Mouse (Mus musculus): ENCODE data around the gene Gtpbp2.

The Gtpbp2 gene

DNA sequence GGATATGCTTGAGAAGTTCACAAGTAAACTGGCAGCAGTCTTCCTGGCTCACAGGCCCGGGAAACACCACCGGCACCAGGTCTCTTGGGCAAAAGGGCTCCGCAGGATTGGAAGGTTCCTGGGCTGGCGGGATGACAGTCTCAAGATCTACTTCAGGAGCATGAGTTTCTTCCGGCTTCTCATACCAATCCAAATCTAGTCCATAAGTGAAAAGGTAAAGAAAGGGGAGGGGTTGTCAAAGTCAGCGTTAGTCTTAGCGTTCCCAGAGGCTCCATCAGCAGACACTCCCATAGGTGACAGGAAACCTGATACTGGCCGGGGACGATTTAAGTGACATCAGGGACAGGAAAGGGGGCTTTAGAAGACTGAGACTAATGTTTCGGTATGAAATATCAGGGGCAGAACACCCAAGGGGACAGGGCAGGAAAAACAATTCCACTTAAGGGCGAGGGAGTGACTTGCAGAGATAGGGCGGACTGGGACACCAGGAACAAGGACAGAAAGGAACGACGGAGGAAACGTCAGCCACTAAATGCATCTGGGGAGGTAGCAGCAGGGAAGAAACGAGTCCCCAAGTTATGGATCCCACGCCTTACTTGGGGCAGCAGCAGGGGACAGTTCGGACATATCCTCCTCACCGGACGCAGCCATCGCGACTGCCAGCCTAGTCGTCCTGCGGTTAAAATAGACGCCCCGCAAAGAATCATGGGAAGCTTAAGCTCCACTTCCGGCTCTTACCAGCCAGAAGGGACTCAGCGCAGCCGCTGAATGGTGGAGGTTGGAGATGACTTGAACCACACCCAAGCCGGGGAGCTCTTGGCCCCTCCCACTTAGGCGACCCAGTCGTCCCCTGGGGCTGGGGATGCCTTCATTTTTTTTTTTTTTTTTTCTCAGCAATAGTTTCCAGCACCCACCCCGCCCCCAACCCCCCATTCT, 7.7 kb upstream of the Gtpbp2 start, which contains the start of gene Mad2l1bp:
Mad2l1bp (minus strand) TSS at position 707 of the 936 bp plus-strand sequence.
- peak; percentile 79 for DNase-seq (ENCODE audit: low spot score)

DNA sequence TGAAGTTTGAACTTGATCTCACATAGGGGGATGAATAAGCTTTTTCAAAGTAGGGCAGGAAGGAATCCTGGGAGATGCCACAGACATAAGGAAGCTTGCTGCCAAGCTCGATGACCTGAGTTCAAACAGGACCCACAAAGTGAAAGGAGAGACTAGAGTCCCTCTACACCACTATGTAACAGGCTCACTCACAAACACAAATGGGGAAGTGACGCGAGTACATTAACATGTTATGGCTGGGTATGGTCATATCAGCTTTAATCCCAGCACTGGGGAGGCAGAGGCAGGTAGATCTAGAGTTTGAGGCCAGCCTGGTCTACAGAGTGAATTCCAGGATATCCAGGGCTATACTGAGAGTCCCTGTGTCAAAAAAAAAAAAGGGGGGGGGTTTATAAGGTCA, 6.5 kb upstream of the Gtpbp2 start:
- DNase-seq (ENCODE audit: low spot score) = no peak

DNA sequence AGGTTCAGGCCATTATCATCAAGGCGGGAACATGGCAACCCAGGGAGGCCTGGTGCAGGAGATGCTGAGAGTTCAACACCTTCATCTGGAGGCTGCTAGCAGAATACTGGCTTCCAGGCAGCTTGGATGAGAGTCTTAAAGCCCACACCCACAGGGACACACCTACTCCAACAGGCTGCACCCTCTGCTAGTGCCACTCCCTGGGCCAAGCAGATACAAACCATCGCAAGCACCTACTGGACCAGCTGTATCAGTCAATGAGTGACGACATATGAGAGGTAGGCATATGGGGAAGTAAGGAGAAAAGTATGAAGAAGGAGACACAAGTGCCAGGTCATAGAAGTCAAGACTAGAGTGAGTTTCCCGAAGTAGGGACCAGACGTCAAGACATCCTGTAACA, 4.2 kb upstream of the Gtpbp2 start:
- DNase-seq (ENCODE audit: low spot score) = no peak

DNA sequence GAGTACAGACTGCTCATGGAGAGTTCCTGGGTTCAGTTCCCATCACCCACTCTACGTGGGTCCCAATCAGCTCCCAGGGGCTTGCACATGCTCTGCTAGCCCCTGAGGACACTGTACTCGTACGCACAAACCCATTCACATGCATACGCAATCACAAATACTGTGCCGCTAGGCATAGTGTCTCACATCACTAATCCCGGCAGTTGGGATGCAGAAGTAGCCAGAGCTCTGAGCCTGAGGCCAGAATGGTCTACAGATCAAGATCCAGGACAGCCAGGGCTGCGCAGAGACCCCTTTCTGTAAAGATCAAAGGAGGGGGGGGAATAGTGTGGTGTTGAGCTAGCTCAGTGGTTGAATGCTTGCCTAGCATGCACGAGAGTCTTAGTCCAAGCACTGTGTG, 3.7 kb upstream of the Gtpbp2 start:
- DNase-seq (ENCODE audit: low spot score) = no peak

DNA sequence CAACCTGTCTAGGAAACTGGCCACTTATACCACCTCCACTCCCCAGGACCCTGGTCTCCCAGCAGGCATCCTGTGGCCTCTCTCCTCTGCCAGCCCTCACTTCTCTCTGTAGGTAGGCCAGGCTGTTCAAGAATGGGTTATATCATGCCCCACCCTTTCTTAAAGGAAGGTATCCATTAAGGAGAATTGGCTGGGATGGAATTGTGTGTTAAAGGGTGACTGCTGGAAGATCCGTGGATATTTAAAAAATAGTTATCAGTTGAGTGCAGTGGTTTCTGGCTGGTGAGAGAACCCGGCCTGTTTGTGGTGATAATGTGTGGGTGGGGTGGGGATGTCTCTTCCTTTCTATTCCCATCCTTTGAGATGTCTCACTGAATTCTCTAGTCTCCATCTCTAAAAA, 1.6 kb upstream of the Gtpbp2 start:
- DNase-seq (ENCODE audit: low spot score) = no peak

DNA sequence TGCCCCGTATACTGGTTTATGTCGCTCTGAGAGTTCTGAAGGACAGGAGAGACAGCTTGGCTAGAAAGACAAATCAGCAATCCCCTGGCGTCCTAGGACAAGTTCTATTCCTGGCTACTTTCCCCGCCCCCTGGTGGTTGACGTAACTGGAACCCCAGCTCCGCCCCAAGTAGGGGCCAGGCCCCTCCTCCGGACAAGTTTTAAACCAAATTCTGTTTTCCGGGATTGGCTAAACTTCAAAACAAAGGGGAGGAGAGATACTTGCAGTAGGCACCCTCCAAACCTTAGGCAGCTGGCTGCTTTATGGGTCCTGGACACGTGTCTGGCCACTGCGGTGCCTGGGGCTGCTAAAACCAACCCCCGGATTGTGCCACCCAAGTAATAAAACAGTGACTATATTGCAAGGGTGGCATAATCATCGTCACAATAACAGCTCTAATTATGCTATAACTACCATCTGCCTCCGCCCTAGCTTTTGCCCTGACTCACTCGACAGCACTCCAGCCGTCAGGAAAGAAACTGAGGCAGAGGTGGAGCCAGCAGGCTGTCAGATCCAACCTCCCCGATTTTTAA, 656 bp upstream of the Gtpbp2 start:
- peak; percentile 82 for DNase-seq (ENCODE audit: low spot score)

DNA sequence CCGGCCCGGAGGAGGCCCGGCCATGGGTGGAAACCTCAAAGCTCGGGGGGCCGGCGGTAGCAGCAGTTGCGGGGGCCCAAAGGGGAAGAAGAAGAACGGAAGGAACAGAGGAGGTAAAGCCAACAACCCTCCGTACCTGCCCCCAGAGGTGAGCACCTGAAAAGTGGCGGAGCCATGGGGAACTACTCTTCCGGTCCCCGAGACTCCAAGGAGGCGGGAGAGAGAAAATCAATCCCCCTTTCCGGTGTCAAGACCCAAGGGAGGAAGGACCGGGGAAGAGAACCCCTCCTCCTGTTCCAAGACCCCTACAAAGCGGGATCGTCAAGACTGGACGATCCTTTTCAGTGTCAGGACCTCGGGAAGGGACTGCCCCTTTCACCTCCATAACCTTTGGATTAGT, 347 bp downstream of the Gtpbp2 start:
- DNase-seq (ENCODE audit: low spot score) = no peak

DNA sequence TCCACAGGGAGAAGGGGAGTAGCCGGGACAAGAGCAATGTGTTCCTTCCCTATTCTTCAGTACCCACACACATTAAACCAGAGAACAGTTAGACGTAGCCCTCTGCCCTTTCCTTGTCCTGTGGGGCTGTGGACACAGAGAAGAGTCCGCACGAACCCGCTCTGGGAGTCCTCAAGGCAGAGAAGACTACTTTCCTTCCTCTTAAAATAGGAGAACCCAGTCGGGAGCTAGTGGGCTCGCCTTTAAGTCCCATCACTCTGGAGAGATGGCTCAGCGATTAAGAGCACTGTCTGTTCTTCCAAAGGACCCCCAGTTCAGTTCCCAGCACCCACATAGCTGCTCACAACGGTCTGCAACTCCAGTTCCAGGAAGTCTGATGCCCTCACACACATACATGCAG, 878 bp downstream of the Gtpbp2 start:
- no peak for DNase-seq (ENCODE audit: low spot score)

DNA sequence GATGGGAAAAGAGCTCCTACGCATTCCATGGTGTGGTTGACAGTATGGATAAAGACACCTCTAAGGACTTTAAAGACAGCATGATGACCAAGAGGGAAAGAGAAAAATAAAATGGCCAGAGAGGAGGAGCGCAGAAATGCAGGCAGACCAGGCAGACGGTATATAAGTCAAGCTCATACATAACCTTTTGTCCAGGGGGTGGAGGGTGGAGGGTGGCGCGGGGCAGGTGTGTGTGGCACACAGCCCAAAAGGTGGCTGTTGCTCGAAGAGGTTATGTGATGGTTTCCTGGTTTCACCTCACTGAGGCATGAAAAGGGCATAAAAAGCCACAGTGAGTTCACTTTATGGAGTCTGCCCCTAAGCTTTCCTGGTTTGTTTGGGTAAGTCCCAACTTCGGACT, 1.7 kb downstream of the Gtpbp2 start:
- DNase-seq (ENCODE audit: low spot score) = no peak

DNA sequence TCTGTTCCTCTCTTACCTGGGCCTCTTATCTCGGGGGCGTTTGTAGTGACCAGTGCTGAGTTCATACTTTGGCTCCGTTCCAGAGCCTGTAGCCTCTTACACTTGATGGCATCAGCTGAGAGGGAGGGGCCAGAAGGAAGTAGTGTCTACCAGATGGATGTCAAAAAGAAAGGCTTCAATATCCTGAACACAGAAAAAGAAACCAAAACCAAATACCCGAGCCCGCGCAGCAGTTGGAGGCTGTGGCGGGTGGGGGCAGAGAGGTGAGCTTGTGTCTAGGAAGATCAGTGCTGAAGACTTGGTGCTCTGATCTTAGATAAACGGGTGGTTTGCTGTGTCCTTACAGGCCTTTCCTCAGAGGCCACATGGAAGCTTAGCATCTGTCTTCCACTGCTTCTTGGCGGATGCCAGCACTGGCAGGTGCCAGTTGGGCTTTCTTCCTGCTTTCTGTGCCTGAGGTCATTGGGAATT, 2.2 kb downstream of the Gtpbp2 start:
- no peak for DNase-seq (ENCODE audit: low spot score)

DNA sequence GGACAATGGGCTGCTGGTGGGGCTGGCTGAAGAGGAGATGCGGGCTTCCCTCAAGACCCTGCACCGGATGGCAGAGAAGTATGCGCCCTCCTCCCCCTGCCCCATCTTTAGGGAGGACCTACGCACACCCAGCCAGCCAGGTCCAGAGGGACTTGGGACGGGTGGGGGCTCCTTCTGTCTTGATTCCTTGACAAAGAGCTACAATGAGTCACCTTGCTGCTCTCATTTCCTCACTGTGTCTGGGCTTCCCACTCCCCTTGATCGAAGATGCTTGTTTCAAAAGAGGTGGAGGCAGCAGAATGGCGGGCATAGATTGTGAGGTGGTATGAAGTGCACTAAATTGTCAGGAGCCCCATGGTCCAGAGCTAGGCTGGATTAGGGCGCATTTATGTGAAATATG, 3.5 kb downstream of the Gtpbp2 start:
- DNase-seq (ENCODE audit: low spot score) = no peak

DNA sequence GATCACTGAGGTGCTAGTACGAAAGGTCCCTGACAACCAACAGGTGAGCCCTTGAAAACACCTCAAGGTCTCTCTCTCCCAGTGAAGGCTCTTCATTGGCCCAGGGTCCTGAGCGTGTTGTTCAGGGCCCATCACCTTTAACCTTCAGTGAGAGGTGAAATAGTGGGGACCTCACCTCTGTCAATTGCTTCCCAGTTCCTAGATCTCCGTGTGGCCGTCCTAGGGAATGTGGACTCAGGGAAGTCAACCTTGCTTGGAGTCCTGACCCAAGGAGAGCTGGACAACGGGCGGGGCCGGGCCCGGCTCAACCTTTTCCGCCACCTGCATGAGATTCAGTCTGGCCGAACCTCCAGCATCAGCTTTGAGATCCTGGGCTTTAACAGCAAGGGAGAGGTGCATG, 4.0 kb downstream of the Gtpbp2 start:
- DNase-seq (ENCODE audit: low spot score) = no peak

DNA sequence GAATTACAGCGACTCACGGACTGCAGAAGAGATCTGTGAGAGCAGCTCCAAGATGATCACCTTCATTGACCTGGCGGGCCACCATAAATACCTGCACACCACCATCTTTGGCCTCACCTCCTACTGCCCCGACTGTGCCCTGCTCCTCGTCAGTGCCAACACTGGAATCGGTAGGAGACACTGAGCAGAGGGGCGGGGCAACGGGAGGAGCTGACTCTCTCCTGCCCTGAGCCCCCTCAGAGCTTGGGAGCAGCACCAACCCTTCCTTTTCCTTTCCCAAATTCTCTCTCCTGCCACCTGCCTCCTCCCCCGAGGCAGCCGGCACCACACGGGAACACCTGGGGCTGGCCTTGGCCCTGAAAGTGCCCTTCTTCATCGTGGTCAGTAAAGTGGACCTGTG, 4.6 kb downstream of the Gtpbp2 start:
- no peak for DNase-seq (ENCODE audit: low spot score)

DNA sequence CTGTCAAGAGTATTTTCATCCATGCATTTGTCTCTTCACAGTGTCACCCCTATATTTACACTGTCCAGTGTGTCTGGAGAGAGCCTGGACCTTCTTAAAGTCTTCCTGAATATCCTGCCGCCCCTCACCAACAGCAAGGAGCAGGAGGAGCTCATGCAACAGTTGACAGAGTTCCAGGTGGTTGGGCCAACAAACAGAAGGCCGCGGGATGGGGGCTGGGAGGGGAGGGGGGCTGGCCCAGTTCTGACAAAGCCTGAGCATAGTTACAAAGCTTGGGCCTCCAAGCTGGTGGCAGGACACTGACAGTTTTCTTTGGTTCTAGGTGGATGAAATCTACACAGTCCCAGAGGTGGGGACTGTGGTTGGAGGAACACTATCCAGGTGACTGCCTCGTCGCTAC, 5.4 kb downstream of the Gtpbp2 start:
- DNase-seq (ENCODE audit: low spot score) = no peak

DNA sequence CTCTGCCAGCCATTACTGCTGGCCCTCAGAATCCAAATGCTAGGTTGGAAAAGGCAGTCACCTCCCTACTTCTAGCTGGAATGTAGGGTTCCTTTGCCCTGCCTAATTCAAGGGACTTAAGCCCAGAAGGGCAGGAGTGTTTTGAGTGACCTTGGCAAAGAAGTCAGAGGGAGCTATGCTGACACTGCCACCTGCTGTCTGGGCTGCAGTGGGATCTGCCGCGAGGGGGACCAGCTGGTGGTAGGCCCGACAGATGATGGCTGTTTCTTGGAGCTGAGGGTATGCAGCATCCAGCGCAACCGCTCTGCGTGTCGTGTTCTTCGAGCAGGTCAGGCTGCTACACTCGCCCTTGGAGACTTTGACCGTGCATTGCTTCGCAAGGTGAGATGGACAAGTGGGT, 6.2 kb downstream of the Gtpbp2 start:
- DNase-seq (ENCODE audit: low spot score) = no peak

DNA sequence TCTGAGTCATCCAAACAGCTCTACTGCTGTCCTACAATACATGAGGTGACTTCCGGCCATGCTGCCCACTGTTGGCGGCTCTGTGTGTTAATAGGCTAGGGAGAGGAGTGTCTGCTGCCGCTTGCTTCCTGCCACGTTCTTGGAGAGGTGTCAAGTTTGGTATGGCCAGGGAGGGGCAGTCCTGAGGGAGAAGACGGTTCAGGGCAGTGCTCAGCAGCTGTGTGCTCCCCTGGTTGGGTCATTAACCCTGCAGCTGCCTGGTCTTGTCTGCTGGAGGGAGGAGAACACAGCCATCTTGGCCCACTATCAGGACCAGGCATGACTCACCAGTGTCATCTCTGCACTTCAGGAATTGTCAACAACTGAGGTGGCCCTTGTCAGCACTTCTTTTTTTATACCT, 7.5 kb downstream of the Gtpbp2 start:
- no peak for DNase-seq (ENCODE audit: low spot score)

DNA sequence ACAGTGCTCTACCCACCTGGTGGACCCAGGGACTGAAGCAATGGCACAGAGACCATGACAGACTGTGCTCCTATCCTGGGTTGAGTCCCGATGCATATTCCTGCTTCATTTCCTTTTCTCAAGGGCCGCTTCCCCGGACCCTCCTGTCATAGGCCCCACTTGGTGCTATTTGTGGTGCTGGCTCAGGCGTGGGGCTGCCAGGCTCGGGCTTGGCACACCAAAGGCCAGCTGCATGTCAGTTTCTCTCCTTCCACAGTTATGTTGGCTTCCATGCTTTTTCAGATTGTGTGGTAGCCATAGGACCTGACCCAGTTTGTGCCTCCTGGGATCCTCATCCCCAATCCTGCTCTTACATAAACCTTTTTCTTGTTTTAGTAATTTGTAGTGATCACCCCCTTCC, 7.9 kb downstream of the Gtpbp2 start:
- no peak for DNase-seq (ENCODE audit: low spot score)

DNA sequence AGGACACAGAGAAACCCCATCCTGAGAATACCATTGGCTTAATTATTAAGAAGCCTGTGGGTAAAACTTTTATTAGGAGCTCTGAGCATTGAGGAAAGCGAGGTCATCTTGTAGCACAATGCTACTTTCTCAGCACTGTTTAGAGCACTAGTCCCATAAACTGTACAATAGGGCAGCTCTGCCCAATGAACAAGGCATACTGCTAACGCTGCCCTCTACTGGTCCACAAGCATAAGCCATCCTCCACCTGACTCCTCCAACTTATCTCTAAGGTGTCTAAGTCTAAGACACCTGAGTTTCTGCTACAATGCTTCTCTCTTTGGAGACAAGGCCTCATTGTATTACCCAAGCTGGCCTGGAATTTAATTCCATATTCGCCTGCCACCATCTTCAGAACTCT, 9.7 kb downstream of the Gtpbp2 start:
- no peak for DNase-seq (ENCODE audit: low spot score)

DNA sequence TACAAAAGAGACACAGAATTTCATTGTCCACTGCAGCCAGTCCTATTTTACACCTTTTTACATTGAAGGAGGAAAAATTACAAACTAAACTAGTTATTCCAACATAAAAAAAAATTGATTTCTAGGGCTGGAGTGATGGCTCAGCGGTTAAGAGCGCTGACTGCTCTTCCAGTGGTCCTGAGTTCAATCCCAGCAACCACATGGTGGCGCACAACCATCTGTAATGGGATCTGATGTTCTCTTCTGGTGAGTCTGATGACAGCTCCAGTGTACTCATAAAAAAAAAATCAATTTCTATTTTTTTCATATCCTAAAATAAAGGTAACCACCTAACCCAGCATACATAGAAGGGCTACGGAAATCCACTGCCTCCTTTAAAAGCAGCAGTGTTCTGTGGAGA, 21.4 kb downstream of the Gtpbp2 start:
- no peak for DNase-seq (ENCODE audit: low spot score)

DNA sequence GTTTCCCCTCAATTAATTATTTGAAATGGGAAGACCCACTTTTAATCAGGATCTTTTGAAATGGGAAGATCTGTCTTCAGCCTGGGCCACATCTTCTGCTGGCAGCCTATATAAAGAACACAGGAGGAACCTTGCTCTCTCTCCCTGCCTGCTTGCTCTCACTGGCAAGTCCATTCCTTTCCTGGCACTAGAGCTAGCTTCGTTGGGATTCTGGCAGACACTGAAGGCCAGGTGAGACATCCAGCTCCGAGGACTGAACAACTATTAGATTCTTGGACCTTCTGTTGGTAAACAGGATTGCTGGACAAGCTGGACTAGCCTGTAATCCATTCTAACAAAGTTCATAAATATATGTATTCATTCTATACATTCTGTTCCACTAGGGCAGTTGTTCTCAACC, 28.0 kb downstream of the Gtpbp2 start:
- DNase-seq (ENCODE audit: low spot score) = no peak

DNA sequence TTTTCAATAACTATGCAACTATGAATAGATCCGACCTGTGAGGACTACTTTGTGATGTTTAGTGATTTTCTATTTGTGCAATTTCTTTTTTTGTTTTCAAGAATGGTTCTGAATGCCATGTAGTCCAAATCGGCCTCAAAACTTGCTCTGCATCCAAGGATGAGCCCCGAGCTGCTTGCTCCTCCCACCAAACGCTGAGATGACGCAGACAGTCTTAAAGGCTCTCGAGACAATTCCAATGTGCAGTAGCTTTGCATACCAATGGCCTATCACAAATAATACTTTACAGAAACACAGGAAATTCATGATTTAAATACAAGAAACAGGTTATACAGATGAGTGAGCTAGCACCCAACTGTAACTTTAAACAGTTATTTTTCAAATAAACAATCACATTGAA, 40.3 kb downstream of the Gtpbp2 start:
- DNase-seq (ENCODE audit: low spot score) = no peak

DNA sequence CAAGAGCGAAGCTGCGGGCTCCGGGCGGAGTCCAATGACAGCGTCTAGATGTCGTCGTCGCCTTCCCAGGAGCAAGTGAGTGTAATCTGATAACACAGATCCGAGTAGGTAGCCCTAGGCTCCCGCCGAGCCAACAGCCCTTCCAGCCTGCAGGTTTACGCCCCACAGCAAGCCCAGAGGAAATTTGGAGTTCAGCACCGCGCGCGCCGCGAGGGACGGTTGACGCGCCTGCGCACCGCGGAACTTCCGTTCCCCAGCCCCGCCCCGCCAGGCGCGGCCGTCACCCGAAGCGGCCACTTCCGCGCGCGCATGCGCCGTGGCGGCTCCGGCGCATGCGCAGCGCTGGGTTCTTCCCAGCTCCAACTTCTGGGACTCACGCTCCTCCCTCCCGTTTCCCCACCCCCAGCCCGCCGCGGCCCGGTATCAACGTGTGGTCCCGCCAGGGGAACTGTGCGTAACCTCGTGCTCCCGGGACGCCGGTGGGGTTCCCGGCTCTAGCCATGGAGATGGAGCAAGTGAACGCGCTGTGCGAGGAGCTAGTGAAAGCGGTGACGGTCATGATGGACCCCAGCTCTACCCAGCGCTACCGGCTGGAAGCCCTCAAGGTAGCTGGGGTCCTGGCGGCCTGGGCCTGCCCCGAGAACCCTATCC, 41.7 kb downstream of the Gtpbp2 start, which contains the start of the genes Polh and Xpo5:
Polh (minus strand) TSS at position 225 of the 651 bp plus-strand sequence.
Xpo5 (plus strand) TSS at position 362 of the 651 bp plus-strand sequence.
- DNase-seq (ENCODE audit: low spot score) = peak; percentile 83

DNA sequence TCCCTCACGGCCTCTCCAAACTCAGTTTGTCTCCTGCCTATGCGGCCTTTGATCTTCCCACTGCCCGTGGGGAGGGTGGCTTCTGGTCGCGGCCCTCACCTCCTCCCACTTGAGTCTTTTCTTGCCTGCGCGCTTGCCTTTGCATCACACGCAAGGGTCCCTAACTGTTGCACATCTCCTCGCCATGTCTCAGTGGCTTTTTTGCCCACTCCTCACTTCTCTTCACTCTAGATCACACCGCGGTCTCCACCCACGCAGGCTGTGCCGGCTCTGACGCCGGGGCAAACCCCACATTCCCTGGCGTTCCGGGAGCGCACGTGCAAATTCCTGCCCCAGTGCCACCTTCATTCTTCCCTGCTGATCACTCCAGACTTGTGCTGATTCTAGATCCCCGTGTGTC, 42.2 kb downstream of the Gtpbp2 start:
- peak; percentile 11 for DNase-seq (ENCODE audit: low spot score)
